Mouse (Mus musculus) thymus, adult 18-20 months (tissue): ENCODE results near the gene Rbm17.

ENCODE experiments used
- DNase-seq, 2 experiments: peaks; one replicate each; pipeline ENCODE4 v3.0.0; 2022; ENCODE audit warnings: mixed read lengths in 2 of 2

Gene Rbm17

DNA sequence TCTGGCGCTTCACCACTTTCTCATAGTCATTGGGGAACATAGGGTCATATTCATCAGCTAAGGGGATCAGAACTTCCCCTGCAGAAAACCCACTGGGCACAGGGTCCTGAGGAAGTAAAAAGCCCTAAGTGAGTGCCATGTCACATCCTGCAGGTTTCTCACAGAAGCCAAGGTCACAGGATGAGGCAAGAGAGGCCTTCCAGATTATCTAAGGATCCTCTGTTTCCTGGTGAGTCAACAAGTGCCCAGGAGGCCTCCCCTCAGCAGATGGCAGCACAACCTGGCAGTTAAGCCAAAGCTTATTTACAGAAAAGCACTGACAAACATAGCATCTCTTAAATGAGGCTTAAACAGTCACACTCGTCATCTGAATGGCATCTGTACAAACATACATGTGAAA is 7.3 kb downstream of the Rbm17 start:
- DNase-seq = no peak

GRCm38 (mm10) chr2:11587996-11588395 is 16.0 kb downstream of the Rbm17 start:
- no peak for DNase-seq

DNA sequence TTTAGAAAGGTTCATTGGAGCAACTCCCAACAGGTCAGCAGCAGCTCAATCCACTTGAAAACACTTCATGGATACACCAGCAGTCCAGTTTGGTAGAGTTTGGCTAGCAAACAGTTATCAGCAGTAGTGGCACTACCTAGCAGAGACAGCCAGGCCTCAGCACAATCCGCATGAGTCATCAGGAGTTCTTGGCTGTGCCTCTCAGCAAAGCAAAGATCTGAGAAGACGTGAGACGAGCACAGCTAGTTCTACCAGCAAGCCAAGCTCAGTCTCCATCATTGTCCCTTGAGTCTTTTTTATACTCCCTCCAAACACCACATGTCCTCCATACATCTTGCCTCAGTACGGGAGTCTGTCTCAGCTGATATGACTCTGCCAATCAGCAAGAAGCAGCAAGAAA is 24.6 kb downstream of the Rbm17 start:
- no peak for DNase-seq

DNA sequence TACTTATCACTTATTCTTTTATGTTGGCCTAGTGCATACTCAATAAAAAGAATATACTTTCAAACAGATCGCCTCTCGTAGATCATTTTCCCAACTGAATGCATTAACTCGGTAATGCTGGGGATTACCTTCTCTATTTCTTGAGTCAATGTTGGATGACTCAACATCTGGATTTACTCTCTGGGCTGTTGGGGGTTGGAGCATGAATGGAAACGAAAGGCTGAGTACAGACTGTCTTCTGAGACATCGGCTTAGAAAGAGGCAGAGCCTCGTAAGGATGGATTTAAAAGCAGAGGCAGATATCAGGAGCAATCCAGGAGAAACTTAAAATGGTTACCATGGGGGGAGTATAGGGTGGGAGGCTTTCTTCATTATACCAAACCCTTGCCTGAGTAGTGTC is 25.8 kb downstream of the Rbm17 start:
- no peak for DNase-seq

DNA sequence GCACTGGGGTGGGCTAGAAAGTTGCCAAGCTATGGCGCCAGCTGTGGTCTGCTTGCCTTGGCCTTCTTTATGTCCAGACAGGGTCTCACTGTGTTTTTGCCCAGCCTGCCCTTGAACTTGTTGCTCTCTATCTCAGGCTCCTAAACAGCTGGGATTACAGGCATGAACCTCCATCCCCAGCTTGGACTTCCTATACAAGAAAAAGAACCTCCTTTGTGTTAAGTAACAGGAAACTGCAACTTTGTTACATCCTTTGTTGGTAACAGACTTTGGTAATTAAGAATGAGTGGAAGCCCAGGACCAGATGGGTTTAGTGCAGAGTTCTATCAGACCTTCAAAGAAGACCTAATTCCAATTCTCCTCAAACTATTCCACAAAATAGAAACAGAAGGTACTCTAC is 30.3 kb downstream of the Rbm17 start:
- DNase-seq = no peak

GRCm38 (mm10) chr2:11571004-11571535 is 32.9 kb downstream of the Rbm17 start:
- DNase-seq = no peak

- no peak for DNase-seq
Measured at GRCm38 (mm10) chr2:11568471-11568870, 35.5 kb downstream of the Rbm17 start.

GRCm38 (mm10) chr2:11567781-11568362 is 36.1 kb downstream of the Rbm17 start:
- DNase-seq = peak; percentile 35 to 43

DNA sequence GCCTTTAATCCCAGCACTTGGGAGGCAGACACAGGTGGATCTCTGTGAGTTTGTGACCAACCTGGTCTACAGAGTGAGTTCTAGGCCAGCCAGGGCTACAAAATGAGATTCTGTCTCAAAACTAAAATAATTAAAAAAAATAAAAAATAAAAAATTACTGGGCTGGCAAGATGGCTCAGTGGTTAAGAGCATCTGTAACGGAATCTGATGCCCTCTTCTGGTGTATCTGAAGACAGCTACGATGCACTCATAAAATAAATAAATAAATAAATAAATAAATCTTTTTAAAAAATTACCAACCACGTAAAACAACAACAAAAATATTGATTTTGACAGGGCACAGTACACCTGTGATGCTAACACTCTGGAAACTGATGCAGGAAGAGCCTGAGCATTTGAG is 37.1 kb downstream of the Rbm17 start:
- DNase-seq = no peak

DNA sequence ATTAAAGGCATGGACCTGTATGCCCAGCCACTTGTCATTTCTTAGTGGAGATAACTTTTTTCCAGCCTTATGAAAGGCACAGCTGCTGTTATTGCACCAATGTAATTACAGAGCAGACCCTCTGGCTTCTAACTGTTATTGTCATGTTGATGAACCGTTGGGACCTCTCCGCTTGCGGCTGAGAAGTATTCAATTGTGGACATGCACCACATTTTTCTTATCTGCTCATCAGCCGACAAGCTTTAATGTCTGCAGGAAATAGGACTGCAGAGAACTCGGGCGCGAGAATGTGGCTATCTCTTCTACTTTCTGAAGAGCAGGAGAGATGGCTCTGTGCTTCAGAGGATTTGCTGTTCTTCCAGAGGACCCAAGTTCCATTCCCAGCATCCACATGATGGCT is 37.7 kb downstream of the Rbm17 start:
- no peak for DNase-seq

GRCm38 (mm10) chr2:11564768-11565167 is 39.2 kb downstream of the Rbm17 start:
- DNase-seq = no peak

DNA sequence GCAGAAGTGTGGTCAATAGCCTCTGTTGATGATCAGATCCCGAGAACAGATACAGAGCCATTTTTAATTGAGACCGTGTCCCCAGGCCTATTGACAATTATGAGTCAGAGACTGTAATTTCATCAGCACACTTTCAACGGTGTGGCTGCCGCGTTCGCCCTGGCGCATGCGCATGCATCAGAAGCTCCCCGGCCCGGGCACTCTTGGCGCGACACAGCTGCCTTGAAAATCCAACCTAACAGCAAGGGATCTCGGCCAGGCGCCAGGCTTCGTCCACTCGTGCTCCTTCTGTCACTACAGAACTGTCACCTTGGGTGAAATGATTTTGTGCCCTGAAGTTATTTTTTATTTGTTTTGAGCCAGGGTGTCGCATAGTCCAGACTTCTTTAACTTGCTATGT is 40.7 kb downstream of the Rbm17 start:
- DNase-seq = no peak

DNA sequence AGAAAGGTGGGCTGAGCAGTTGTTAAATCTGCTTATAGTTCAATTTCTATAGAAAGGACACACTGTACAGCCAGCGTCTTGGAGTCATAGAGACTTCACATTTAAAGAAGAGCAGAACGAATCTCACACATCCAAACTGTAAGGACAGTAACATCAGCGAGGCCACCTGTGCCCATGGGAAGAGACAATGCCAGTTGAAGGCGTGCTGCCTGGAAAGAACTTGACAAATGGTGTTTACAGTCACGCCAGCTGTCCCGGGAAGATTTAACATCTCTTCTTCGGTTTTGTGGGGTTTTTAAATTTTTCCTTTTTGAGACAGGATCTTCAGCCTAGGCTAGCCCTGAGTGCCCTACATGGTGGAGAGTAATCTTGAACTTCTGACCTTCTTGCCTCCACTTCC is 45.3 kb downstream of the Rbm17 start:
- no peak for DNase-seq

GRCm38 (mm10) chr2:11557244-11557643 is 46.7 kb downstream of the Rbm17 start:
- no peak for DNase-seq

DNA sequence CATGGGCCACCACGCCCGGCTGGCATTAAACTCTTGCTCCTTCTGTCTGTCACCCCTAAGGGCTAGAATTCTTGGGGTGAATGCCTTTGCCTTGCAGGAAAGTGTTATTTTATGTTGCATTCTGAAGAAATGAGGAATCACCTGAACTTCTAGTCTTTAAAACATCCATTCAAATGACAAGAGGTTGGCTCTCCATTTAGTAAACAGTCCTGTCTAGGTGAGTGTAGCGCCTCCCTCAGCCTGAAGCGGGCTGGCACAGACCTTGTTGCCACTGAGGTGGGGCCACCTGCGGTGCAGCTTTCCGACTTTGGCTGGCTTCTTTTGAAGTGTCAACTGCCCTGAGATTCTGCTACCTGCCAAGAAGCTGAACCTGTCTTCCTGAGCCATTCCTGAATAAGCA is 48.6 kb downstream of the Rbm17 start:
- DNase-seq = no peak

- DNase-seq = peak; percentile 72 to 78
Measured at GRCm38 (mm10) chr2:11553471-11554400, 50.2 kb downstream of the Rbm17 start, which contains the start of gene Pfkfb3. Gene Pfkfb3 (minus strand): TSS chr2:11554077.

DNA sequence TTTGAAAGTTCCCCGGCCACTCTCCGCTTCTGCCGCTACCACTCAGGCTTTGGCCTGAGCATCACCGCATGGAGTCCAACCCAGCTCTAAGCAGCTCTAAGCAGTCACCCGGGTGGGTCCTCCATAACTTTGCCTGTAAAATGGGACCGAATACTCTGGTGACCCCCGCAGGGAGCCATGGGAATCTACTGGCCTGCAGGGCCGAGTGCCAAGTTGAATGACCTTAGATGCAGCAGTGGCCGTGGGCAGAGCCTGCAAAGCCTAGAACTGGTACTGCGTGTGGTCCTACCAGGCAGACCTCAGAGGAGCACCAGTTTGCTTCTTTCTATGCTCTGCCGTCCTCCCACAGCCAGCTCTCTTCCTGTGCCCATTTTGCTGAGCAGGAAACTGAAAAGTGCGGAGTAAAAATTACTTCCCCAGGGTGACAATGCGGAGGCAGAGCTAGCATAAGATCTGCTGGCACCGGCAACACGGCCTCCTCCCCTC is 50.9 kb downstream of the Rbm17 start:
- peak; percentile 26 to 43 for DNase-seq

DNA sequence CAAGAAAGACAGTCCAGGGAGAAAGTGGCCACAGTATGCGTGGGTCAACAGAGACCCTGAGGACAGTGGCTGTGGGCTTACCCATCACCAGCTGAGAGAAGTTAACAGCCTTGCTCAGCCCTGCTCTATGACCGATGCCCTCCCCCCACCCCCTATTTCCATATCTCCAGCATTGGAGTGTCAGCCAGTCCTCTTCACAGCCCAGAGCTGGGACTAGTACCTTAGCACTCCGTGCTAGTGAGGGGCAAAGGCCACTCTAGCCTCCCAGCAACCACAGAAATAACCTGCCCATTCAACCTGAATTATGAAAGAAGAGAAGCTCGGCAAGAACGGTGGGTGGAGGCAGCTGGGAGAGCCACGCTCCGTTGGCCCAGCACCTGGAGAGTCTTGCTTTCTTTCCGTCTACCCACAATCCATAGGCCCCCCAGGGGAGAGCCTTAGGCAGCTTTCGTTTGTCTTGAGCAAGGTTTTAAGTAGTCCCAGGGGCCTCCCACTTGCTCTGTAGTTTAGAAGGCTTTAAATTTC is 51.6 kb downstream of the Rbm17 start:
- DNase-seq = peak in 1 of 2 experiments; percentile 33

GRCm38 (mm10) chr2:11551726-11552125 is 52.2 kb downstream of the Rbm17 start:
- no peak for DNase-seq

GRCm38 (mm10) chr2:11548508-11548907 is 55.4 kb downstream of the Rbm17 start:
- peak in 1 of 2 experiments; percentile 15 for DNase-seq

- DNase-seq = peak; percentile 25 to 58
Measured at GRCm38 (mm10) chr2:11547609-11548008, 56.3 kb downstream of the Rbm17 start.

- no peak for DNase-seq
Measured at GRCm38 (mm10) chr2:11546091-11546490, 57.9 kb downstream of the Rbm17 start.

DNA sequence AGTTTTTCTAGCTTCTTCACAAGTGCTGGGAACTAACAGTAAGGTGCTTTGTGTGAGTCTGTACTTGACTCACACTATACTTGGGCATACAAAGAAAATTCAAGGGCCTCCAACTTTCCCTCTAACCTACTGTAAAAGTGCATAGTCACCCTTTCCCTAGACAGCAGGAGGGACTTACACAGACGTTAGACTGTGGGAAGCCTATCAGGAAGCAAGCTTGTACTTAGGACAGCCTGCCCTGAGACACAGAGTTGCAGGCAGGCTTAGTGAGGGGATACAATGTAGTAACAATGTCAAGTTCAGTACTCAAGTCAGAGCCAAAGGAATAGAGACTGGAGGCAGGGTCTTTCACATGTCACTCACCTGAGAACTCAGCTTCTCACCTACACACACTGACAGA is 58.6 kb downstream of the Rbm17 start:
- DNase-seq = no peak

DNA sequence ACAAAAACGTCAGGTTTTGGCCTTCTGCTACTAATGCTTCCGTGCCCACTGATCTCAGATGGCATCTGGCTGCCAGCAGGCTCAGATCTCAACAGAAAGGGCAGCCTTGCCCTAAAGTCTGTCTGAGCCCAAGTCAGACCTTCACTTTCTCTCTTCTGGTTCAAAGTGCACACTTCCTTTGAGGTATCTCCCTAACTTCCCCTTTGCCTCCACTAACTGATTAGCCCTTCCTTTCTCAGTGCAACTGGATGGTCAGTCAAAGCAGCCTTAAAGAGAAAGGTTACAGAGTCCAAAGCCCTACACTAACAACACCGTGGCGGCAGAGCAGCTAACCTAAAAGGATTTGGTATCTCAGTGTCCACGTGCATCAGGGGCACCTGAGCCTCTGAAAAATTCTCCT is 59.6 kb downstream of the Rbm17 start:
- no peak for DNase-seq
